Mouse (Mus musculus) bone marrow macrophage, adult 2 months (primary cell): Measurements from ENCODE around the gene Cetn4.

Source experiments
- CTCF ChIP-seq: IDR thresholded peaks from 2 replicates; pipeline ENCODE4 v1.5.1; 2012; ENCODE audit warnings: low read depth, mild to moderate bottlenecking, low read length, moderate library complexity
- POLR2A ChIP-seq: IDR thresholded peaks from 2 replicates; pipeline ENCODE4 v1.6.1; 2012; ENCODE audit warnings: mild to moderate bottlenecking, low read depth, low read length, borderline replicate concordance

- TF ChIP-seq CTCF (no peak), POLR2A (no peak)
Observed at GRCm38 (mm10) chr3:37289237-37289636, 23.3 kb downstream of the Cetn4 start.
